Mouse (Mus musculus) layer of hippocampus, postnatal 14 days (tissue): ENCODE data around the gene Zfp408. TPM values are rescaled to one million over a fixed set of nuclear protein-coding genes. Genes with fewer than 3 reads are reported as not detected.
"Not testable (repeated sequence)": the region's sequence is repeated elsewhere in the genome, so short reads cannot be mapped to it uniquely, and the experiment has no call there.

Experiments
- DNase-seq, 2 experiments: peaks; one replicate each; pipeline ENCODE4 v3.0.0; 2021 to 2022; ENCODE audit warnings: low spot score in 2 of 2, mixed read lengths in 1 of 2
- total RNA-seq, 2 experiments: library from RNA; stranded (reverse); gene quantifications; 2 replicates each; pipeline ENCODE4 v1.2.3; 2021

Zfp408 gene
- total RNA-seq, 2 experiments from 2014 or later: 11.1 to 13.0 TPM

GRCm38 (mm10) chr2:91651458-91652258 lies 2.1 kb upstream of the Zfp408 start:
- no peak for DNase-seq

GRCm38 (mm10) chr2:91650360-91650995 lies 887 bp upstream of the Zfp408 start:
- no peak for DNase-seq

- peak in 1 of 2 experiments; percentile 31 for DNase-seq
Measured at GRCm38 (mm10) chr2:91649152-91649551, 439 bp downstream of the Zfp408 start.

- DNase-seq: peak in 1 of 2 experiments; percentile 52
Measured at GRCm38 (mm10) chr2:91646733-91647132, 2.9 kb downstream of the Zfp408 start.

- no peak for DNase-seq
Measured at GRCm38 (mm10) chr2:91645811-91646210, 3.8 kb downstream of the Zfp408 start.

- DNase-seq: no peak
Measured at GRCm38 (mm10) chr2:91645354-91645753, 4.2 kb downstream of the Zfp408 start.

- no peak for DNase-seq
Measured at GRCm38 (mm10) chr2:91644021-91644420, 5.6 kb downstream of the Zfp408 start.

- no peak for DNase-seq
Measured at GRCm38 (mm10) chr2:91642825-91643415, 6.7 kb downstream of the Zfp408 start.

- DNase-seq: no peak
Measured at GRCm38 (mm10) chr2:91638931-91639330, 10.7 kb downstream of the Zfp408 start.

GRCm38 (mm10) chr2:91636727-91637338 lies 12.8 kb downstream of the Zfp408 start:
- no peak for DNase-seq

- no peak for DNase-seq
Measured at GRCm38 (mm10) chr2:91636229-91636628, 13.4 kb downstream of the Zfp408 start, which contains the start of gene F2. Gene F2, minus strand, starts transcription at chr2:91636414.

GRCm38 (mm10) chr2:91635486-91635885 lies 14.1 kb downstream of the Zfp408 start:
- no peak for DNase-seq

GRCm38 (mm10) chr2:91634841-91635240 lies 14.8 kb downstream of the Zfp408 start:
- DNase-seq: no peak

- DNase-seq: no peak
Measured at GRCm38 (mm10) chr2:91633334-91633977, 16.1 kb downstream of the Zfp408 start.

GRCm38 (mm10) chr2:91632316-91632715 lies 17.3 kb downstream of the Zfp408 start:
- DNase-seq: no peak

GRCm38 (mm10) chr2:91631826-91632225 lies 17.8 kb downstream of the Zfp408 start:
- no peak for DNase-seq

GRCm38 (mm10) chr2:91630384-91630783 lies 19.2 kb downstream of the Zfp408 start:
- DNase-seq: no peak

- no peak for DNase-seq
Measured at GRCm38 (mm10) chr2:91629682-91630081, 19.9 kb downstream of the Zfp408 start.

GRCm38 (mm10) chr2:91628171-91628570 lies 21.4 kb downstream of the Zfp408 start:
- DNase-seq: no peak

GRCm38 (mm10) chr2:91627486-91627885 lies 22.1 kb downstream of the Zfp408 start:
- DNase-seq: no peak

GRCm38 (mm10) chr2:91623366-91623765 lies 26.2 kb downstream of the Zfp408 start:
- not testable (repeated sequence) for DNase-seq
